Mouse (Mus musculus) hindbrain, embryonic 14.5 days (tissue): ENCODE data around the gene Gm37240. TPM values are rescaled to one million over a fixed set of nuclear protein-coding genes. Genes with fewer than 3 reads are reported as not detected.
"Not testable (repeated sequence)": the region's sequence is repeated elsewhere in the genome, so short reads cannot be mapped to it uniquely, and the experiment has no call there.

Source experiments
- ATAC-seq: fragments of 200-750 bp; cut with Nextera tagmentation; 2 replicates; pipeline ENCODE4 v1.8.0; 2017; ENCODE audit warnings: moderate number of reproducible peaks, mild to moderate bottlenecking, moderate TSS enrichment, moderate library complexity; ENCODE audit not compliant: low FRiP score
- DNase-seq: peaks from one replicate; pipeline ENCODE4 v3.0.0-alpha.2; 2015; ENCODE audit warnings: low spot score
- H3K27ac ChIP-seq: fragments of 300-500 bp; sonication (generic); 2 replicates; pipeline ENCODE4 v1.5.1; 2014; ENCODE audit warnings: mild to moderate bottlenecking, moderate library complexity
- H3K27me3 ChIP-seq: fragments of 300-500 bp; sonication (generic); 2 replicates; pipeline ENCODE4 v1.6.1; 2014; ENCODE audit warnings: mild to moderate bottlenecking, low read length, mixed read lengths; ENCODE audit not compliant: control insufficient read depth, insufficient read depth
- H3K36me3 ChIP-seq: fragments of 300-500 bp; sonication (generic); replicated peaks from 2 replicates; pipeline ENCODE4 v1.6.1; 2014; ENCODE audit not compliant: control insufficient read depth, insufficient read depth
- H3K4me1 ChIP-seq: fragments of 300-500 bp; sonication (generic); replicated peaks from 2 replicates; pipeline ENCODE4 v1.6.1; 2014; ENCODE audit warnings: antibody characterized with exemption, low read length, mixed read lengths; ENCODE audit not compliant: control insufficient read depth, insufficient read depth
- H3K4me2 ChIP-seq: fragments of 300-500 bp; sonication (generic); replicated peaks from 2 replicates; pipeline ENCODE4 v1.6.1; 2014; ENCODE audit warnings: mild to moderate bottlenecking, moderate library complexity
- H3K4me3 ChIP-seq: fragments of 300-500 bp; sonication (generic); replicated peaks from 2 replicates; pipeline ENCODE4 v1.5.1; 2014; ENCODE audit warnings: mild to moderate bottlenecking, low read length
- H3K9ac ChIP-seq: fragments of 300-500 bp; sonication (generic); 2 replicates; pipeline ENCODE4 v1.6.1; 2014
- H3K9me3 ChIP-seq: fragments of 300-500 bp; sonication (generic); 2 replicates; pipeline ENCODE4 v1.6.1; 2016; ENCODE audit warnings: low read length; ENCODE audit not compliant: control insufficient read depth
- WGBS: fragments of 180-500 bp; shearing (Covaris S2); extraction: QIAGEN DNeasy Blood & Tissue Kit; methylation state at CpG from one replicate; pipeline ENCODE4 v1.1.7; 2014; 5-methylcytosine and 5-hydroxymethylcytosine counted together
- polyA plus RNA-seq: library from polyadenylated mRNA; unstranded; fragments of >200 nt; fragmentation: Nextera tagmentation; extraction: Ambion mirVana; gene quantifications from 2 replicates; pipeline ENCODE4 v1.2.1, GENCODE M21; 2014

The Gm37240 gene
- polyA plus RNA-seq, 1 experiment from 2014 or later: 0.94 TPM

DNA sequence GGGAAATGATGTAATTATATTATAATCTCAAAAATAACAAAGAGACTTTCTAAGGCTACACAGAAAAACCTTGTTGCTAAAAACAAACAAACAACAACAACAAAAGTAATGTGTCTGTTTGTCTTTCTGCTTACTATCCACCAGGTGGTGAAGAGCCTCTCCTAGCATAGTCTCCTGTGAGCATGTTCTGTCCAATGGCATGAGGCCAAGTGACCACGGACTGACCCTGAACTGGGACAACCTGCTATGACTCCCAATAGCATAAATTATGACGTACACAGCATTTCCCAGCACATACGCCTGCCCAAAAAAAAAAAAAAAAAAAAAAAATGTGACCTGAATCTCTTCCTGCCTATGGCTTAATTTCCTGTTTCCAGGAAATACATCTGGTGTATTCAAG is 35.0 kb upstream of the Gm37240 start:
- Histone ChIP-seq H3K4me2 (no peak overlapping the region), H3K9ac (no peak overlapping the region), H3K36me3 (no peaks in the 10 kb centered on the region), H3K27ac (no peak overlapping the region), H3K4me3 (no peak overlapping the region), H3K9me3 (no peaks in the 10 kb centered on the region), H3K4me1 (no peaks in the 10 kb centered on the region), H3K27me3 (no peaks in the 10 kb centered on the region)
- DNase-seq (no peak), ATAC-seq (no peak)
- 82% methylated on average over 3 of the region's 3 CpGs for WGBS

DNA sequence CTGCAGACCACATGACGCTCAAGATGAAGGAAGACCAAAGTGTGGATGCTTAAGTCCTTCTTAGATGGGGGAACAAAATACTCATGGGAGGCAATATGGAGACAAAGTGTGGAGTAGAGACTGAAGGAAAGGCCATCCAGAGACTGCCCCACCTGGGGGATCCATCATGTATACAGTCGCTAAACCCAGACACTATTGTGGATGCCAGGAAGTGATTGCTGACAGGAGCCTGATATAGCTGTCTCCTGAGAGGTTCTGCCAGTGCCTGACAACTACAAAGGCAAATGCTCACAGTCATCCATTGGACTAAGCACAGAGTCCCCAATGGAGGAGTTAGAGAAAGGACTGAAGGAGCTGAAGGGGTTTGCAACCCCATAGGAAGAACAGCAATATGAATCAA is 33.4 kb upstream of the Gm37240 start:
- H3K9ac ChIP-seq, H3K9me3 ChIP-seq, H3K27ac ChIP-seq, ATAC-seq, DNase-seq, H3K4me3 ChIP-seq, H3K36me3 ChIP-seq, H3K4me2 ChIP-seq, H3K4me1 ChIP-seq, H3K27me3 ChIP-seq: not testable (repeated sequence)
- 95% methylated on average over 2 of the region's 2 CpGs for WGBS

DNA sequence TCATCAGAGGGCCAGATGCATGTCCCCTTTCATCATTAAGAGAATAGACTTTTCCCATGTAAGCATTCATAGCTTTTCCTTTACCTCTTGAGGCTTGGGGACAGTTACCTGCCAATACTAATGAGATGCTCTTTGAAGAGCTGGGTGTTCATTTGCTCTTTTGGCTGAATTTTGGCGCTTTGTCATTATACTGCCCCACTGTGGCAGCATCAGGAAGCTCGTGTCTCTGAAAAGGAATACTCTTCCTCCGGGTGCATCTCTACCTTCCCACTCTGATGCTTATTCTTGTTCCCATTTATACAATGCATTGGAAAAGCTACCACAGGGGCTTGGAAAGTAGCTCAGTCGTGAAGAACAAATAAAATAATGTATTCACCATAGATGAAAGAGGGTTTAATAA is 30.3 kb upstream of the Gm37240 start:
- Histone ChIP-seq H3K4me1 (no peaks in the 10 kb centered on the region), H3K27me3 (no peaks in the 10 kb centered on the region), H3K36me3 (no peaks in the 10 kb centered on the region), H3K27ac (no peak overlapping the region), H3K4me2 (no peak overlapping the region), H3K9me3 (no peaks in the 10 kb centered on the region), H3K4me3 (no peak overlapping the region), H3K9ac (no peak overlapping the region)
- ATAC-seq (no peak), DNase-seq (peak; percentile 70)
- WGBS: 11% methylated on average over 4 of the region's 4 CpGs

DNA sequence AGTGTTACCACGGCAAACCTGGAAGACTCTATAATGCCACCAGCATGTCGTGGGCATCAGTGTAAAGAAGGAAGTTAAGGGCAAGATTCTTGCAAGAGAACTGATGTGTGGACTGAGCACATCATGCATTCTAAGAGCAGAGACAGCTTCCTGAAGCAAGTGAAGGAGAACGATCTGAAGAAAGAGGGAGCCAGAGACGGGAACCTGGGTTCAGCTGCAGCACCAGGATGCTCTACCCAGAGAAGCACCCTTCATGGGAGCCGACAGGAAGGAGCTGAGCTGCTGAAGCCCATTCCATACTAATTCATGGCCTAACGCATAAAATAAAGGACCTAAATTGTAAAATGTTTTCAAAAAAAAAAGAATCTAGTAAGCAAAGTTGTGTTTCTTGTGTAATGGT is 27.5 kb upstream of the Gm37240 start:
- ATAC-seq: no peak
- 92% methylated on average over 6 of the region's 6 CpGs for WGBS
- Histone ChIP-seq H3K9me3 (no peaks in the 10 kb centered on the region), H3K4me1 (no peaks in the 10 kb centered on the region), H3K36me3 (no peaks in the 10 kb centered on the region), H3K27me3 (no peaks in the 10 kb centered on the region), H3K4me3 (no peak overlapping the region), H3K9ac (no peak overlapping the region), H3K4me2 (no peak overlapping the region), H3K27ac (no peak overlapping the region)
- DNase-seq: no peak

DNA sequence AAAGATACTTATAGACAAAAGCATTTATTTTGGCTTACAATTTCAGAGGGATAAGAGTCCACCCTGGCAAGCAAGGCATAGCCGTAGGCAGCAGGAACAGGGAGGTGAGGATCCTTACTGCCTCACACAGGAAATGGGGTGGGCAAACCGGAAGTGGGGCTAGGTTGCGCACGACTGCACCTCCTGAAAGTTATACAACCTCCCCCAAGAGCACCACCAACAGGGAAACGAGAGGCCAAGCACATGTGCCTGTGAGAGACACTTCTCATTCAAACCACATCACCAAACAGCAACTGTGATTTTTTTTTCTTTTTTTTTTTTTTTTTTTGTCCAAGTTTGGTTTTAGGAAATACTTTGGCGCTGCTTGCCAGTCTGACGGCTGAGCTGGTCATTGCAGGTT is 19.8 kb upstream of the Gm37240 start:
- no peak overlapping the region for H3K27ac ChIP-seq
- 0 out of 2 replicates have a peak overlapping the region, but pooled peaks have one; percentile 5 for H3K4me2 ChIP-seq
- no peaks in the 10 kb centered on the region for H3K27me3 ChIP-seq
- 63% methylated on average over 7 of the region's 7 CpGs for WGBS
- H3K9me3 ChIP-seq: no peaks in the 10 kb centered on the region
- no peaks in the 10 kb centered on the region for H3K4me1 ChIP-seq
- no peak overlapping the region; the same call in 1 of the 2 replicates for H3K4me3 ChIP-seq
- H3K36me3 ChIP-seq: no peaks in the 10 kb centered on the region
- DNase-seq: no peak
- ATAC-seq: no peak
- no peak overlapping the region for H3K9ac ChIP-seq

DNA sequence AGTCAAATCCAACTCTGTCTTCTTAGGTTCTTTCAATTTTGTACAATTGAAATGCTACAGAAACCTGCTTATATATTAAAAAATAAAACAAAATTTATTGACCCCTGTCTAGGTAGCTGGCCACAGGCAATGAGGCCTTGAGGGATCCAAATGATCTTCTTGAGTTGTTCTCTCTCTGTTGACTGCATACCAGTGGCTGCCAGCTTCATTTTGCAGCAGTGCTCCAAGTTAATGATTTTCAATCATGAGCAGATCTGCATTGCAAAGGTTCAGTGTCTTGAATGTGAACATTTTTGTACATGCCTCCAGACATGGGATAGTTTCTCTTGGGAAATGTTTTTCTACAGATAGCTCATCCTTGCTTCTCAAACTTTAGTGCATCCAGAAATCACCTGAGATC is 17.1 kb upstream of the Gm37240 start:
- Histone ChIP-seq H3K27me3 (no peaks in the 10 kb centered on the region), H3K9ac (no peak overlapping the region), H3K4me1 (no peaks in the 10 kb centered on the region), H3K27ac (no peak overlapping the region), H3K36me3 (no peaks in the 10 kb centered on the region), H3K4me2 (no peak overlapping the region), H3K9me3 (no peaks in the 10 kb centered on the region), H3K4me3 (no peak overlapping the region)
- DNase-seq (no peak), ATAC-seq (no peak)

DNA sequence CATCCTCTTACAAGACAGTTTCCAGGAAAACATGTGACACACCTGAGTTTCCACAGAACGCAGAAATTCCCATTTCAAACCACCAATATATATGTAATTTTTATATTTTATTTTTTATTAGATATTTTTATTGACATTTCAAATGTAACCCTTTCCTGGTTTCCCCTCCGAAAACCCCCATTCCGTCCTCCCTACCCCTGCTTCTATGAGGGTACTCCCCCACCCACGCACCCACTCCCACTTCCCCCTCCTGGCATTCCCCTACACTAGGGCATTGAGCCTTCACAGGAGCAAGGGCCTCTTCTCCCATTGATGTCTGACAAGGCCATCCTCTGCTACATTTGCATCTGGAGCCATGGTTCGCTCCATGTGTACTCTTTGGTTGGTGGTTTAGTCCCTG is 7.7 kb upstream of the Gm37240 start:
- DNase-seq (no peak), ATAC-seq (no peak)
- H3K36me3 ChIP-seq: no peaks in the 10 kb centered on the region
- no peak overlapping the region for H3K4me3 ChIP-seq
- H3K9ac ChIP-seq: no peak overlapping the region
- 96% methylated on average over 5 of the region's 5 CpGs for WGBS
- H3K4me1 ChIP-seq: no peaks in the 10 kb centered on the region
- no peak overlapping the region for H3K4me2 ChIP-seq
- H3K9me3 ChIP-seq: 0 out of 2 replicates have a peak, but pooled peaks cover 4% of the 10 kb centered on the region
- no peaks in the 10 kb centered on the region for H3K27me3 ChIP-seq
- no peak overlapping the region for H3K27ac ChIP-seq

DNA sequence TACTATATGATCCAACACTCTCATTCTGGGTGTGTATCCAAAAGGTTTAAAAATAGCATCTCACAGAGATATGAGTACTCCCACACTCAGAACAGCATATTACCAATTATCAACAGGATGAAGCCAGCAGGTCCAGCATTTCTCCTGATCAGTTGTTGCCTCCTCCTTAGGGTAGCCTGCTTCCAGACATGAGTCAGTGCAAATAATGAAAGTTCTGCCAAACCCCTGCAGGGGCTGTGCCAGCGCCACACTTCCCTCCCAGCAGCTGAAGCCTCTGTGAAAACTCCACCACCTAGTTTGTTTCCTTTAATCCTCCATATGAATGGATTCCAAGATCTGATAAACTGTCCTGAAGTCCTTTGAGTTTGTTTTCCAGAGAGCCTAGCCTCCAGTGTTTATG is 4.3 kb upstream of the Gm37240 start:
- Histone ChIP-seq H3K4me3 (no peak overlapping the region), H3K4me1 (peaks cover 6% of the 10 kb centered on the region; the same call in 1 of the 2 replicates), H3K36me3 (no peaks in the 10 kb centered on the region), H3K4me2 (no peak overlapping the region), H3K9ac (no peak overlapping the region), H3K27me3 (peaks cover 24% of the 10 kb centered on the region), H3K27ac (no peak overlapping the region), H3K9me3 (0 out of 2 replicates have a peak, but pooled peaks cover 4% of the 10 kb centered on the region)
- WGBS: 74% methylated on average over 1 of the region's 1 CpGs
- DNase-seq: no peak
- ATAC-seq: no peak

DNA sequence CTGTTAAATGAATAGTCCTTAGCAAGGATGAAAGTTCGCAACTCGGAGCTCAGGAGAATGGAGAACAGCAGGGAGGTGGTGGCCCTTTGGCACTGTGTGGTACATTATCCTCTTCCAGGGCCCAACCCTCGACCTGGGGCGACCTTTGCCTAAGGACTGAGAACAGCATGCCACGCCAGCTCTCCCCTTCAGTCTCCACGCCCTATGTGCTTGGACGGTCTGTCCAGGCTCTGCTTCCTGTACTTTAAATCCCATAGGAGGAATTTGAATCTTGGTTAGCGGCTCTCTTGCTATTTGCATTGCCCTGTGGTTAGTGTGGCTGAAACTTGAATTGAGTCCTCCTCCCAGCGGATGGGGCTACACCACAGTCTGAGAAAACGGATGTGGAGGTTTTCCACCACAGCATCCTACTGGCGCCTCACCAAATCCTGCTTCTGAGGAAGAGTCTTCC is 928 bp upstream of the Gm37240 start:
- Histone ChIP-seq H3K4me3 (peak overlapping the region; percentile 48), H3K9ac (no peak overlapping the region), H3K4me2 (peak overlapping the region; percentile 87), H3K27me3 (peaks cover 33% of the 10 kb centered on the region), H3K27ac (no peak overlapping the region), H3K9me3 (no peaks in the 10 kb centered on the region), H3K4me1 (peaks cover 7% of the 10 kb centered on the region; the same call in 1 of the 2 replicates), H3K36me3 (no peaks in the 10 kb centered on the region)
- DNase-seq (no peak), ATAC-seq (no peak)
- WGBS: 13% methylated on average over 11 of the region's 11 CpGs

DNA sequence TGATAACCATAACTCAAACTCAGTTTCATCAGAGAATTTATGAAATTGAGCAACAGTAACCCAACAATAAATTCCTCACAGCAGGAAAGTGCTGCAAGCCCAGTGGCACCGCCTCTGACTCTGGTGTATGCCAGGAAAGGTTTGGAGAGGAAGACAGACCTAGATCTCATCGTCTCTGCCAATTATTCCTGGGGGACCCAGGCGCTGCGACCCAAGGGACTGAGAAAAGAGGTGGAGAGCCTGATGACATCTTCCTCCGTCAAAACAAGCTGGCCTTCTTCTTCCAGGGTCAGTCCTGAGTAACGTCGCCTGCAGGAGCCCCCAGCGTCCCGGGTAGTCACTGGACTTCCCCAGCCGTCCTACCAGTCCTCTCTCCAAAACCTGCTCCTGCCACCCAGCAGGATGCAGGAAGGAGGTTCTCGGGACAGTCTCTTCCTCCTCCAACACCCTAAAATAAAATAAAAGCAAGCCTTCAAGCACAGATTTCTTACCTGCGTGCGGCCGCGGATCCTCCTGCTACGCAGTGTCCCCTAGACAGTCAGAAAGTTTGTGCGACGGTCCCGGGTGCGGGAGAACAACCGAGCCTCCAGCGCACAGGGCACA is 581 bp downstream of the Gm37240 start:
- 2% methylated on average over 22 of the region's 22 CpGs for WGBS
- H3K27ac ChIP-seq: no peak overlapping the region
- H3K27me3 ChIP-seq: peaks cover 33% of the 10 kb centered on the region
- no peak for ATAC-seq
- no peaks in the 10 kb centered on the region for H3K9me3 ChIP-seq
- H3K9ac ChIP-seq: peak overlapping the region; percentile 47
- no peak for DNase-seq
- peak overlapping the region; percentile 87 for H3K4me2 ChIP-seq
- no peaks in the 10 kb centered on the region for H3K36me3 ChIP-seq
- H3K4me3 ChIP-seq: peak overlapping the region; percentile 48
- H3K4me1 ChIP-seq: peaks cover 7% of the 10 kb centered on the region; the same call in 1 of the 2 replicates
